Mouse (Mus musculus): Measurements from ENCODE around the gene Tspoap1.

DNA sequence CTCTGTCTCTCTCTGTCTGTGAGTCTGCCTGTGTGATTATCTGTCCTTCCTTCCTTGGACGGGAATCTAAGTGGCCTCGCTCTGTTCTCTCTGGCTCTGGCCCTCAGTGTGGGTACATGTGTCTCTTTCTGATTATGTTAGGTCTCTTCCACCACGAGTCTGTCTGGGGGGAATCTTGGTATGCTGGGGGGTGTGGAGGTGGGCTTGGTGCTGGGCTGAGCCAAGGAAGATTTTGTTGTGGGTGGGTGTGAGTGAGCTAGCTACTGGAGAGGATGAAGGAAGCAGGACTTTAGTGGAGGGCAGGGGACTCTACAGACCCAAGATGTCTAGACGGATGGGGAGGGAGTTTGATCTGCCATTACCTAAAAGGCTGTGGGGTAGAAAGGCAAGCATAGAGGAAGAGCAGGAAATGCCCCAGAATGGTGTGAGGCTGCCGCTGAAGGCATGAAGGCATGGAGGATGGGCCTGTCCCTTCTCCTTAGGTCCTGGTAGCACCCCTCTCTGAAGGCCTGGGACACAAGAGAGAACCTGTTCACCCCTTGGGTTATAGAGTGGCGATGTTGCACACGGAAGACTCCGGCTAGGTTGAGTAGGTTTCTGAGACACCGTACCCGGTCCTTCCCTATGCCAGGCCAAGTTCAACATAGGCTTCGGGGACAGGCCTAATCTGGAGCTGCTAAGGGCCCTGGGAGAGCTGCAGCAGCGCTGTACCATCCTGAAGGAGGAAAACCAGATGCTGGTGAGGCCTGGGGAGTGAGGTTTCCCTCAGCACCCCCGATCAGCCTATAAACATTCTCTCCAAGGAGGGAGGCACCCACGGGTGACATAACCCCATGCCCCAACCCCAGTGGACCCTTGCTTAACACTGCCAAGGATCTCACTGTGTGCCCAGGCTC, 1.7 kb downstream of the Tspoap1 start:
- TF ChIP-seq POLR2A (IDR thresholded peaks at IDR 0.05; ENCODE audit: insufficient read length, low read depth) (no peak), E2F4 (IDR thresholded peaks at IDR 0.05; ENCODE audit: insufficient read depth) (no peak), MAX (IDR thresholded peaks at IDR 0.05; ENCODE audit: low read depth) (no peak), CEBPB (IDR thresholded peaks at IDR 0.05; ENCODE audit: insufficient read depth, poor library complexity, severe bottlenecking) (no peak), MYOD1 (IDR thresholded peaks at IDR 0.05; ENCODE audit: control insufficient read depth in 1 of 3, insufficient read length in 2 of 3, low read depth in 2 of 3) (no peak), POLR2AphosphoS2 (IDR thresholded peaks at IDR 0.05; ENCODE audit: insufficient read length, low read depth) (no peak), SRF (IDR thresholded peaks at IDR 0.05; ENCODE audit: control insufficient read depth, insufficient read length, low read depth) (no peak), TCF12 (IDR thresholded peaks at IDR 0.05; ENCODE audit: insufficient read depth, poor library complexity, severe bottlenecking) (no peak), USF1 (IDR thresholded peaks at IDR 0.05; ENCODE audit: low read depth) (no peak), MYOG (IDR thresholded peaks at IDR 0.05; ENCODE audit: control insufficient read depth in 1 of 3, insufficient read depth in 1 of 3, insufficient read length in 2 of 3, low read depth in 2 of 3) (no peak)
